10 mouse cellular contexts compared by ENCODE assay signal in genomic region chr1:72577481-72577922, GRCm38 (mm10). TPM values are rescaled to one million over a fixed set of nuclear protein-coding genes. Genes with fewer than 3 reads are reported as not detected.
DNase-seq lines count a peak whose midpoint lies in the region; ATAC-seq and TF ChIP-seq lines count a peak whose summit lies in the region.
"Had no signal": no experiment of that assay in that cellular context is flagged by ENCODE, and none has a peak within 500 bp of the region (broad histone marks: within the 10 kb centered on the region; RNA-seq: fewer than 3 reads in every experiment).

No protein-coding gene starts in this region.

- intact Hi-C loops in left cerebral cortex, adult 2 months (cut with DNase I) = loop anchor here (5.0 kb wide), 2 partner anchors 40 to 120 kb away; partner anchors contain the start of gene March4

- ATAC-seq in embryonic facial prominence, embryonic 14.5 days (ENCODE audit: low read depth) = peak; percentile 62; the same call in 1 of the 2 replicates
- no peak for ATAC-seq in limb, embryonic 11.5 days (ENCODE audit: insufficient number of reproducible peaks, low FRiP score, low TSS enrichment, low read depth)

- peak overlapping the region; percentile 43 for H3K4me2 ChIP-seq in embryonic facial prominence, embryonic 14.5 days (ENCODE audit: low read depth, low read length)
- H3K4me2 ChIP-seq in limb, embryonic 11.5 days (ENCODE audit: low read depth, severe bottlenecking) = peak overlapping the region; percentile 3

- no peak overlapping the region for H3K4me3 ChIP-seq in left cerebral cortex, adult 2 months
- H3K4me3 ChIP-seq in embryonic facial prominence, embryonic 14.5 days (ENCODE audit: low read depth, low read length) = 0 out of 2 replicates have a peak overlapping the region, but pooled peaks have one; percentile 4
- no peak overlapping the region for H3K4me3 ChIP-seq in limb, embryonic 11.5 days (ENCODE audit: low read depth, low read length)
- H3K4me3 ChIP-seq in thymus, adult 2 months (ENCODE audit: control insufficient read depth, insufficient read depth, low read length) = no peak overlapping the region

- DNase-seq in left cerebral cortex, adult 2 months (ENCODE audit: extremely low spot score in 1 of 2, low spot score in 2 of 2) = no peak
- DNase-seq in left cerebral cortex, adult 8-10 months (ENCODE audit: low spot score in 2 of 2) = no peak
- DNase-seq in embryonic facial prominence, embryonic 14.5 days (ENCODE audit: low spot score) = no peak
- peak; percentile 52 for DNase-seq in limb, embryonic 11.5 days (ENCODE audit: low spot score)
- peak; percentile 64 for DNase-seq in retina, embryonic 14.5 days (ENCODE audit: low spot score)
- DNase-seq in thymus, postnatal 0 days (ENCODE audit: low spot score) = no peak
- no peak for DNase-seq in thymus, adult 2 months
- DNase-seq: gastrocnemius, postnatal 10 days; spleen, adult 18-20 months had no signal

- WGBS in embryonic facial prominence, embryonic 14.5 days = 8% methylated on average over 12 of the region's 12 CpGs
- 3% methylated on average over 12 of the region's 12 CpGs for WGBS in limb, embryonic 11.5 days
- WGBS in thymus, adult 2 months = 73% methylated on average over 12 of the region's 12 CpGs

- peaks cover 6% of the 10 kb centered on the region; the same call in 1 of the 2 replicates for H3K4me1 ChIP-seq in embryonic facial prominence, embryonic 14.5 days (ENCODE audit: control insufficient read depth, insufficient read depth, low read length)
- 0 out of 2 replicates have a peak, but pooled peaks cover 8% of the 10 kb centered on the region for H3K4me1 ChIP-seq in limb, embryonic 11.5 days (ENCODE audit: control insufficient read depth, insufficient read depth, low read length)
- no peaks in the 10 kb centered on the region for H3K4me1 ChIP-seq in thymus, adult 2 months (replicated peaks; ENCODE audit: control insufficient read depth, insufficient read depth, low read length)

- TF ChIP-seq POLR2A in thymus, adult 2 months (IDR thresholded peaks at IDR 0.05; ENCODE audit: control insufficient read depth, extremely low read depth, insufficient read depth, low read length, poor library complexity) = no peak

- peak overlapping the region; percentile 71; the same call in 1 of the 2 replicates for H3K27ac ChIP-seq in left cerebral cortex, adult 2 months
- no peak overlapping the region for H3K27ac ChIP-seq in embryonic facial prominence, embryonic 14.5 days (replicated peaks; ENCODE audit: low read depth, low read length)
- no peak overlapping the region for H3K27ac ChIP-seq in limb, embryonic 11.5 days (replicated peaks; ENCODE audit: low read depth, low read length)
- no peak overlapping the region for H3K27ac ChIP-seq in thymus, adult 2 months (ENCODE audit: control insufficient read depth, insufficient read depth, low read length)

- H3K36me3 ChIP-seq in embryonic facial prominence, embryonic 14.5 days (ENCODE audit: control insufficient read depth, insufficient read depth, low read length) = no peaks in the 10 kb centered on the region
- H3K36me3 ChIP-seq in limb, embryonic 11.5 days (ENCODE audit: control insufficient read depth, insufficient read depth, low read length) = no peaks in the 10 kb centered on the region
- H3K36me3 ChIP-seq in thymus, adult 2 months (ENCODE audit: control insufficient read depth, insufficient read depth, low read length) = no peaks in the 10 kb centered on the region

- H3K9ac ChIP-seq in embryonic facial prominence, embryonic 14.5 days (ENCODE audit: low read depth, low read length) = peak overlapping the region; percentile 40
- H3K9ac ChIP-seq in limb, embryonic 11.5 days (ENCODE audit: low read length) = no peak overlapping the region; the same call in 1 of the 2 replicates

- H3K9me3 ChIP-seq in embryonic facial prominence, embryonic 14.5 days (ENCODE audit: control insufficient read depth, low read length) = no peaks in the 10 kb centered on the region
- no peaks in the 10 kb centered on the region for H3K9me3 ChIP-seq in limb, embryonic 11.5 days (ENCODE audit: control insufficient read depth, low read length)

- peaks cover 11% of the 10 kb centered on the region; the same call in 1 of the 2 replicates for H3K27me3 ChIP-seq in embryonic facial prominence, embryonic 14.5 days (replicated peaks; ENCODE audit: control insufficient read depth, insufficient read depth, low read length)
- H3K27me3 ChIP-seq in limb, embryonic 11.5 days (ENCODE audit: control insufficient read depth, insufficient read depth, low read length) = no peaks in the 10 kb centered on the region; the same call in 1 of the 2 replicates
- H3K27me3 ChIP-seq in thymus, adult 2 months (ENCODE audit: control insufficient read depth, insufficient read depth, low read length) = no peaks in the 10 kb centered on the region; the same call in 1 of the 2 replicates

- no peak for TF ChIP-seq CTCF in left cerebral cortex, adult 2 months (IDR thresholded peaks at IDR 0.05)
- no peak for TF ChIP-seq CTCF in thymus, adult 2 months (IDR thresholded peaks at IDR 0.05; ENCODE audit: borderline replicate concordance, control insufficient read depth, extremely low read depth, insufficient read depth, low read length, poor library complexity)

RNA-seq across cellular contexts. Expression of gene Smarcal1, which starts 5.5 kb away (rescaled TPM):
- total RNA-seq in left cerebral cortex, adult 2 months (2021) = 10 to 100 TPM; 69.0 to 72.4 TPM
- total RNA-seq in left cerebral cortex, adult 8-10 months (2022) = 10 to 100 TPM; 60.7 to 79.0 (median 68.4) TPM
- 23.0 and 23.8 TPM in 2 replicates for polyA plus RNA-seq in embryonic facial prominence, embryonic 14.5 days (2014; fragmentation: Nextera tagmentation; extraction: Ambion mirVana)
- polyA plus RNA-seq in limb, embryonic 11.5 days (2014; fragmentation: Nextera tagmentation; extraction: Ambion mirVana) = 37.1 and 37.4 TPM in 2 replicates
- 16.2 and 17.2 TPM in 2 replicates for polyA plus RNA-seq in thymus, postnatal 0 days (2015; fragmentation: Nextera tagmentation; extraction: Ambion mirVana)
- polyA plus RNA-seq in thymus, adult 2 months (2012; rRNA removed) = 43.8 and 49.5 TPM in 2 replicates

RNA-seq across cellular contexts. Expression of gene March4, which starts 40.8 kb away (rescaled TPM):
- 10 to 100 TPM; 17.9 to 22.6 TPM for total RNA-seq in left cerebral cortex, adult 2 months (2021)
- 10 to 100 TPM; 15.0 to 17.9 (median 16.3) TPM for total RNA-seq in left cerebral cortex, adult 8-10 months (2022)
- polyA plus RNA-seq in embryonic facial prominence, embryonic 14.5 days (2014; fragmentation: Nextera tagmentation; extraction: Ambion mirVana) = 0.17 and 0.42 TPM in 2 replicates
- not detected in 2 replicates for polyA plus RNA-seq in limb, embryonic 11.5 days (2014; fragmentation: Nextera tagmentation; extraction: Ambion mirVana)
- polyA plus RNA-seq in thymus, postnatal 0 days (2015; fragmentation: Nextera tagmentation; extraction: Ambion mirVana) = not detected in 2 replicates
- polyA plus RNA-seq in thymus, adult 2 months (2012; rRNA removed) = not detected in 2 replicates
- total RNA-seq: megakaryocyte-erythroid progenitor cell, adult 5-6 weeks had no signal

Comparison
In these comparisons a context has a peak if more than half of its experiments do, and no peak if none do; other contexts are left out.
1. DNase-seq: peak in limb, embryonic 11.5 days (single experiment) and retina, embryonic 14.5 days (single experiment); none in left cerebral cortex, adult 2 months (0 of 2), left cerebral cortex, adult 8-10 months (0 of 2), embryonic facial prominence, embryonic 14.5 days (single experiment), thymus, postnatal 0 days (single experiment) and thymus, adult 2 months (single experiment).